Mouse (Mus musculus): ENCODE measurements around the gene Ndst2. TPM values are rescaled to one million over a fixed set of nuclear protein-coding genes. Genes with fewer than 3 reads are reported as not detected.
A peak's percentile ranks its signal among the peaks of the same experiment; 100 is the strongest.

Gene Ndst2
- total RNA-seq (2017) = 11.6 and 13.4 TPM in 2 replicates

DNA sequence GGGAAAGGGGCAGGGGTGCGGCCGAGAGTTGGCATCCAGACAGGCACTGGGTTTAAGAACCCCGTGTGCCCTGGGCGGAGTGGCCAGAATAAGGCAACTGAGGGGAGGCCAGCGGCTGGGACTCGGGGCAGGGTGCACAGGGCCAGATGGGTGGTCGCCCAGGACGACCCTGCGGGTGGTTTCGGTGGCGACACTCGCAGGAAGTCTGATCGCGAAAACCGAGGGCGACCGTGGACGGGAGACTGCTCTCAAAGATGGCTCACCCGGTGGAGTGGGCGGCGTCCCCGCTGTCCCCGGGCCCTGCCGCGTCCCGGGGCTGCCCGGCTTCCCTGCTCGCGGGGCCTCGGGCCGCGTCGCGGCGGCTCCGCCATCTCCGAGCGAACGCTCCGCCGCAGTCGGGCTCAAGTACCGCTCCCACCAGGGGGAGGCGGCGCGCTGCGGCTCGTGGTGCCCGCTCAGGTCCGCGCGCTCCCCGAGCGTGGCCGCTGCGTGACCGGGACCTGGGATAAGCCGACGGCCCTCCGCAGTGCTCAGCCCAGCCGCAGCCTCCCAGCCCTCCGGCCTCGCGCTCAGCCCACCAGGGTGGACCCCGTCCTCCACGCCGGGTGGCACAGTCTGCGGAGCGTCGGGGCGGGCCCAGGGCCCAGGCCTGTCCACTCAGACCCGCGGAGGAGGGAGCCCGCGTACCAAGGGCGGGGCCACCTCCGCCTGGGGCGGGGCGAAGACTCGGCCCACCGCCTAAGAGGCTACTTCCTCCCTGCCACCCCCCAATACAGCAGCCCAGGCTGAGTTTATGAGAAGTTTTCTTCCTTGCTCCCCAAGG, at the start of gene Ndst2:
Gene Ndst2 (minus strand): TSS at position 611 of the 823 bp plus-strand sequence.
- ATAC-seq (replicated peaks; ENCODE audit: low read depth, poor library complexity, severe bottlenecking) = peak; percentile 88

DNA sequence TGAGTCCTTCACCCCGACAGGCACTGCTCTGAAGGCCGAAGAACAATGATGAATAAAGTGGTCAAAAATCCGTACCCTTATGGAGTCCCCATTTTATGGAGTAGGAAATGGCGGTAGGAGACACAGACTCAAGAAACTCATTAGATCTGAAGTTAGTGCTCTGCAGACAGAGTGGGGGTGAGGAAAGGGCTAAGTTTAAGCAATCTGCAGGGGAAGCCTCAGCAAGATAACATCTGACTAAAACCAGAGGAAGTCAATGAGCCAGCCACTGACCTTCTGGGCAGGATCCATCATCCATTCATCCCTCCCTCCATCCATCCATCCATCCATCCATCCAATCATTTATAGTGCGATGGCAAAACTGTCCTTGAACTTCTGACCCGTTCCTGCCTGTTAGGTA, 49.2 kb upstream of the Ndst2 start:
- ATAC-seq (replicated peaks; ENCODE audit: low read depth, poor library complexity, severe bottlenecking) = no peak

DNA sequence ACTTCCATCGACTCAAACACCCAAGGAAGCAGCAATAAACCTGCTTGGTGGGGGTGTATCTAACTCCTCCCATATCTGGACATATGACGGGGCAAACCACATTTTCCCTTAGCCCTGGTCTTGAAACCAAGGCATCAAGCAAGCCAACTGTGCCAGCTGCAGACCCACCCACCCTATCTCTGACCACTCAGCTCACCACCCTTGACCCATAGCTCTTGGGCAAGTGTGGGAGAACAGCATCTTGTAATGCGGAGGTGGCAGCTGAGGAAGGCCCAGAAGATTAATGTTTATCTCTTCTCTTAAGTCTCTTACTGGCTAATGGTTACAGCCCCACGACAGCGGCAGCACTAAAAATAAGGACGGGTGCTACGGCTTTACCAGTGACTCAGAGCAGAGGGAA, 48.5 kb upstream of the Ndst2 start:
- ATAC-seq (replicated peaks; ENCODE audit: low read depth, poor library complexity, severe bottlenecking) = no peak

DNA sequence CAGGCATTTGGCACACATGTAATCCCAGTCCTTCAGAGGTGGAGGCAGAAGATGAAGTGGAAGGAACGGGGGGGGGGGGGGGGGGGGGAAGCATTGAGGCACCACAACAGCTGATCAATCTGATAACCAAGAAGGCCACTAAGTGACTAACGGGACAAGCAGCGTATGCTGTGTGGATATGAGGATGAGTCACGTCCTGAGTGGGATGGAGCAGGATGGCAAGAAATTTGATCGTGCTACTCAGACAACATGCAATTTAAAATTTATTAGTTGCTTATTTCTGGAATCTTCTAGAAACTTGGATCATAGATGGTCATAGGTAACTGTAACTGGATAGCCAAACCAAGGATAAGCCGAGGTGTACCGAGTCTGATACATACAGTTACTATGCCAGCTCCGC, 45.9 kb upstream of the Ndst2 start:
- ATAC-seq (replicated peaks; ENCODE audit: low read depth, poor library complexity, severe bottlenecking) = no peak

DNA sequence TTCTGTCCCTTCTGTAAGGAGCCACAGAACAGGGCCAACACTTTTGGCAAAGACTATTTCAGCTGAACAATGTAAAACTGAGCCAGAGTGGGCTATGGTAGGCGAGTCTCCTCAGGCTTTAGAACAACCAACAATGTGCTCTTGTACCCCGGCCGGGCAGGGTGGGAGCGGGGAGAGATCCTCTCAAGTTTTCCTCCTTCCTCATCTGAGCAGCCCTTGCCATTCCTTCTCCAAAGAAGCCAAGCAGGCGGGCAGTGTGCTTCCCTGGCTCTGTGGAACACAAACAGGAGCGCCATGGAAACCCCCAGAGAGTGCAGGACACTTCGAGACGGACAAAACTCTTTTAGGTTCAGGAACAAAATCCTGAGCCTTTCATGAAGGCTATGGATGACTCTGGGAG, 44.1 kb upstream of the Ndst2 start:
- no peak for ATAC-seq (replicated peaks; ENCODE audit: low read depth, poor library complexity, severe bottlenecking)

DNA sequence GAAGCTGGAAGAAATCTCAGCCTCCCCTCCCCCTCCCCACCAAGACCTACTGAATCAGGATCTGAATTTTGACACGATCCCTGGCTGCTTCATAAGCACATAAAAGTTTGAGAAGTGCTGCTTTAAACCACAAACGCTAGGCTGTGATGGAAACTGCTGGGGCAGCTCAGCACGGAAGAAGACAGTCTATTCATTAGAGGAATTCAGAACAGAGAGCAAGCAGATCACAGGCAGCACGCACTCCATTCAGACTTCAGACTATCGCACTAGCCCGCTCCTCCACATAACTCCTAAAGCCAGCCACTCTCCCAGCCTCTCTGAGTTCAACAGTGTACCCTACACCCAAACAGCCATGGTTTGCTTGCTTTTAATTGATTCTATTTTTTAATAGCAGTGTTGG, 41.3 kb upstream of the Ndst2 start:
- ATAC-seq (replicated peaks; ENCODE audit: low read depth, poor library complexity, severe bottlenecking) = no peak

DNA sequence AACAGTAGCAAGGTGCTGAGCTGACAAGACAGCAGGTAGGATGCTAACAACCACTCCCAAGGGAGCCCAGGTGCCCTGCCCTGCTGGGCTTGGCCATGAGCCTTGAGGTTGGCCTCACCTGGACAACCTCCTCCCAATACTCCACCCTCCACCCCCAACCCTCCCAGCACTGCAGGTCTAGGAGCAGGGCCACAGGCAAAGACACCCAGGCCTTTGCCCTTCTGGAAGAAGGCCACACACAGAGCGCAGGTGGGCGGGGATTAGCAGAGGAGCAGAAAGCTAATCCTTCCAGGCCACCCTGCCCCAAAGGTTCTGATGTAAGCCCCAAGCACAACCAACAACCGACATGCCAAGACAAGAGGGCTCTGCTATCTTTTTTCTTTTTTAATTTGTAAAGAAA, 39.0 kb upstream of the Ndst2 start:
- no peak for ATAC-seq (replicated peaks; ENCODE audit: low read depth, poor library complexity, severe bottlenecking)

DNA sequence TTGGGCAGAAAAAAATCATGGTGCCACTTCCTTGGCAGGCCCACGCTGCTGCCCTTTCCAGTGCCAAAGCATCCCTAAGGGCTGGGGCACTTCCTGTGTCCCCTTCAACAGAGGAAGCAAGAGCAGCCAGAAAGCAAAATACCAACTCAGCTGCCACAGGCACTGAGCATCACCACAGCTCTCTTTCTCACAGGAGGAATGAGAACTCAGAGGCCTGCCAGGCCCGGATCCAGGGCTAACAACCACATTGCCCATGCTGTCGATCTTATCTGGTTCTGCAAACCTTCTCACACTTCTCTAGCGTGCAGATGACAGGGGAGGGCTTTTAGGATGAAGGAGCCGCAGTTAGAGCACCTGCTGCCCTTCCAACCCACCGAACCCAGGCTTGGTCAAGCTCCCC, 38.4 kb upstream of the Ndst2 start:
- peak; percentile 80 for ATAC-seq (replicated peaks; ENCODE audit: low read depth, poor library complexity, severe bottlenecking)

DNA sequence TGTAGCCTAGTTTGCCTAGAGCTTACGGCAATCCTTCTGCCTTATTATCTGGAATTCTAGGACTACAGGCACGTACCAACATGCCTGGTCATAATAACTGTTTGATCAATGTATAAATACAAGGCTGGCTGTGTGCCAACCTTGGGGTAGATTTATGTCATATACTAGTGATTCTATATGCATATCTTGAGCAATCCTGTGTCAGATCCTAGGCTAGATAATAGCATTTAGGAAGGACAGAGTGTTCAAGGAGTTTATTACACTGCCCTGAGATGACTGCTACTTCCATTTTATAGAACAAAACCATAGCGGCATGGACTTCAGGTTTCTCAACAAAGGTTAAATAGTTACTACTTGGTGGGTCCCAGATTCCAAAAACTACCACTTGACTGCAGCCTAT, 37.6 kb upstream of the Ndst2 start:
- no peak for ATAC-seq (replicated peaks; ENCODE audit: low read depth, poor library complexity, severe bottlenecking)

DNA sequence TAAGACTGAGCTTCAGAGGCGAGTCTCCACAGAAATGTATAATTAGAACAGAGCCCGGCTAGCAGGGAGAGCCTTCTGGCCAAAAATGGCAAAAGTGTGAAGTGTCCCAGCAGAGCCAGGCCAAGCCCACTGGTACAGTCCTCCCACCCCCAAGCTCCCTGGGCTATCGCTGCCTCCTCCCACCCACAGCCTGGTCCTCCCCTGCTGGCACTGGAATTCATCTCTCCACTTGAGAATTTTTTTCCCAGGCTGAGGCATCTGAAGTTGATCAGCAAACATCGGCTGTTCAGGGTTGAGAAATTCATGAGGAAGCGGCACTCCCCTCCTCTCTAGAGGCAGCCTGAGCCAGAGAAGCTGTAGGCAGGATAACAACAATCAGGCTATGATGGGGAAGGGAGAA, 34.2 kb upstream of the Ndst2 start:
- no peak for ATAC-seq (replicated peaks; ENCODE audit: low read depth, poor library complexity, severe bottlenecking)

DNA sequence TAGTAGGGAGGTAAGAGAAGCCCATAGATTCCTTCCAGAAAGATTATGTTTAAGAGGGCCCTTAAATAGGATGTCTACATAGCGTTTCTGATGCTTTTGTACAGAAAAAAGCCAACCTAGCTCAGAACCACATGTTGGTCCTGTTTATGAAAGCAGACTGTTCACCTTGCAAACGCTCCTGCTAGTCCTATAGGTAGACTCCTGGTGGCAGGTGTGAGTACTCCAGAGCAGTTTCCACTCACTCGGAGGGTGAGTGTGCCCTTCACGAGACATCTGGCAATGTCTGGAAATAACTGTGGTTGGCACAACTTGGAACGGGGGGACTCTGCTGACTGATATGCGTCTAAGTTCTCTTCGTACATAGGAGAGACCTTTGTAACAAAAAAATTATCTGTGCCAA, 33.6 kb upstream of the Ndst2 start:
- ATAC-seq (replicated peaks; ENCODE audit: low read depth, poor library complexity, severe bottlenecking) = no peak

DNA sequence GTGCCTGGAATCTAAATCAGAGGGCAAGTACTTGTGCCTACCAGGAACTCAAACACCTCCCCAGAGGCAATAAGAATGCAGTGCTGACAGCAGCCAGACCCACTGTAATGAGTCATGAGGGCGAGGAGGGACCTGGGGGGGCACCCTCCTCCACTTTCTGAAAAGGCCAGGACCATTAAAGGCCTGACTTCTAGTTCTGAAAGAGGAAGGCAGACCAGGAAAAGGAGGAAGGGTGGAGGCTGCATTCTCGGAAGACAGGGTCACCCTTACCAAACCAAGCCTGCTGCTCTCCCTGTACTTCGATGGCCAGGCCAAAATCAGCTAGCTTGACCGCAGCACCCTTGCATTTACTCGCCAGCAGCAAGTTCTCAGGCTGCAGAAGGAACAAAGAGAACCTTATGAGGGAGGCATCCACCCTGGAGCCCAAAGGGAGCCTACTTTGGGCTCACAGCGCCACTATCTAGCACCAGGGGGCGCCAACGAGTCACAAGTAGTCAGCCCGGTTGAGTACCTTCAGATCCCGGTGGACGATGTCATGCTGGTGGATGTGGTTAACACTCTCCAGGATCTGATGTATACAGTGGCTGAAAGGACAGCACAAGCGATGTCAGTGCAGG, 31.4 kb upstream of the Ndst2 start:
- ATAC-seq (replicated peaks; ENCODE audit: low read depth, poor library complexity, severe bottlenecking) = peak; percentile 96

DNA sequence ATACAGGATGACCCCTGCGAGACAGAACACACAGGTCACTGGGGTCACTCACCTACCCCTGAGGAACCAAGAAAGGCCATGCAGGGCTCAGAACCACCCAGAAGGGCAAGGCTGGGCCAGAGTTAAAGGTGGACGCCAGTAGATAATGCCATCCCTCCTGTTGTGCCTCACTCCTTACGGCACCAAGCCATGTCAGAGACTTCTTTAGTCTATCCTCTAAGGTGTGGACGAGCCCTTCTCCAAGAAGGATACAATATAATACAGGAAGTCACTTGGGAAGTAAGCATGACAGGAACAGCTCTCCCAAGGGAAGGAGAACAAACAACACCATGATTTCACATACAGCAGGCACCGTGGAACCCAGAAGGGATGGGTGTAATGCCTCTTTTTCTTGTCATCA, 30.6 kb upstream of the Ndst2 start:
- ATAC-seq (replicated peaks; ENCODE audit: low read depth, poor library complexity, severe bottlenecking) = no peak

DNA sequence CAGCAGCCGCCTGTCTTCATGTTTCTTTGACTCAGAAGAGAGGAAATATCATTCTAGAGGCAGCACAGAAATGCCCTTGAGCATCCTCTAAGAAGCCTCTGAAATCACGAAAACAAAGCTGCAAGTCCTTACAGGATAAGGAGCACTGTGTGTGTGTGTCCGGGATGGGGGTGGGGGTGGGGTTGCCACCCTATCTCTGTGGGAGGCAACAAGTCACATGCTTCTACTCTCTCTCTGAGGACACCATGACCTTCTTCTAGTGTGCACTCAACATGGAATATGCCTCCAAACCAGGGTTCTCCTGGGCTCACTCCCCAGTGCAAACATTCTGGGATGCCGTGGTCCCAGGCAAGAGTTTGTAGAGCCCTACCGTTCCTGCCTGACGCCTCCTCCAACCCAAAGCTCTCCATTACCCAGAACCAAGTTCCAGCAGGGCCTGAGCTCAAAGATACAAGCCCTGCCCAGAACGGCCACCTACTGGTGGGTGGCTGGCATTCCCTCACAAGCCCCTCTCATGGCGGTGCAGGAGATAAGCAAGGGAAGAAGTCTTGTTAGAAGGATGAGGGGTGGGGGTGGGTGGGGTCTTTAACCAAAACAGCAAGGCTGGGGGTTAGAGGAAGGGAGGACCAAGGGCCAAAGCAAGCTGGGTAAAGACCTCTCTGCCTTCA, 24.5 kb upstream of the Ndst2 start:
- 0 out of 2 replicates have a peak, but pooled peaks have one; percentile 18 for ATAC-seq (replicated peaks; ENCODE audit: low read depth, poor library complexity, severe bottlenecking)

DNA sequence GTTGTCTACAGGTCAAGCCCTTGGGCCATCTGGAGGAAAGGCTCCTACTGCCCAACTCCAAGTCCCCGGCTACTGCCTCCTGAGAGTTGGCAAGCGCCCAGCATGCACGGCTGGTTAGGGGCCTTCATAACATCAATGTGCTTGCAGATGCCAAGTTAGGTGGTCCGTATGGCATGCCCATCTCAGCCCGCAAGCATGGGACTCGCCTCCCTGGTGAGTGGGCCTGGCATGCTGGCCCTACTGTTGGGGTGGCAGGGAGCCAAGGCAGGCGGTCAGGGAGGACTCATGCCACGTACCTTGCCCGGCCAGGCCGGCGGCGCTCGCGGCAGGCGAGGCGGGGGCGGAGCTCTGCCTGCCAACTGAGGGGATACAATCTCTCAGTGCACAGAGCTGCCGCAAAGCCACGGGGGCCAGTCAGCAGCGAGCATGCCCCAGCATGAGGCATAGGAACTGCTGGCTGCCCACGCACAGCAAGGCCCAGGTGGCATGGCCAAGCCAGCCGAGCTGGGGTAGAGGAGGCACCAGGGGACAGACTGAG, 23.1 kb upstream of the Ndst2 start:
- no peak for ATAC-seq (replicated peaks; ENCODE audit: low read depth, poor library complexity, severe bottlenecking)

DNA sequence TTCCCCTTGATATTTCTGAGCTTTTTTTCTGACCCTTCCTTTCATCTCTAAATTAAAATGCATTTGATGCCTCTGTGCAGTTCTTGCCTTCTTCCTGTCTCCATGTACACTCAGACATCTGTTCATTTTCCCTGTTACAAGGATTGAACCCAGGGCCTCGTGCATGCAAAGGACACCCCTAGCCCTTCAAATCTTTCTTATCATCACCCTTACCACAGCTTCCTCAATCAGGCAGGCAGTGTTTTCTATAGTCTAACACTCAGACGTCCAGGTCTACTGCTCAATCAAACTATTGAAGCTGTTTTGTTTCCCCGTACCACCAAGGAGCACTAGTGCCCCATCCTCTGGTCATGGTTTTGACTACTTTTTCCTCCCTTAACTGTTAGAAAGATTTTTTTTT, 19.4 kb upstream of the Ndst2 start:
- no peak for ATAC-seq (replicated peaks; ENCODE audit: low read depth, poor library complexity, severe bottlenecking)

DNA sequence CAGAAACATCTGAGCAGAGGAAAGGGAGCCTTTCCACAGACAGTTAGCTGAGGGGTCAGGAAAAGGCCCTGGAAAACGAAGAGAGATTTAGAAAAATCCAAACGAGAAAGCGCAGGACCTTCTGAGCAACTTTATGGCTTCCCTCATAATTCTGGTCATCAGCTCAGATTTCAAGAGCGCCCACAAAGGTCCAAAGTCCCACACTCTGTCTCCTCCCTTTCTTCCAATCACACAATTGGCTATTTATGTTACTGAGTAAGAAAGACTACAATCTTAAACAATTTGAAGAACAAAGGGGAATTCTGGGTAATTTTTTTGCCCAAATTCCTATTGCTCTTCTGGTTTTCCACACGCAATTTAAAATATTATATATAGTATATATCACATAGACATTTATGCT, 16.1 kb upstream of the Ndst2 start:
- no peak for ATAC-seq (replicated peaks; ENCODE audit: low read depth, poor library complexity, severe bottlenecking)

DNA sequence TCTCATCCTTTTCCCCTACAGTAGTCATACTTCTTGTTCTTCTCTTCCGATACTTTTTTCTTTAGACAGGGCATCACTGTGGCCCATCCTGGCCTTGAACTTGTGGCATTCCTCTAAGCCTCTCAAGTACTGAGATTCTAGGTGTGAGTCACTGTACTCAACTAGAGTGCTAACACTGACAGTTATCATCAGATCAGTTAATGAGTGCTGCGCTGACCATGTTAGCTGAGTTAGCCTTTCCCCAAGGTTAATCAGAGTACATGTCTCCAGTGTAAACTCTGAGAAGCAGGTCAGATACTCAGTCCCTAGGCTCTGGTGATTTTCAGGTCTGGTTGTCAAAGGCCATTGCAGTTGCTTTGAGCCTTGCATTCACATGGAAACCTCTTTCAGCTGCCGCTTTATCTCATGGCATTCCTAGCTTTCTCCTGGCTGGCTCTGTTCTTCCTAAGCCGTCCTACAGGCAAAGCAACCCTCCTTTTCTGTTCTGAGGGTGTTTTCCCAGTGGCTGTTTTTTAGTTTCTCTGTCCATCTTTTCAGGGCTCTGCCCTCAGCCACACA, 15.2 kb upstream of the Ndst2 start:
- no peak for ATAC-seq (replicated peaks; ENCODE audit: low read depth, poor library complexity, severe bottlenecking)

DNA sequence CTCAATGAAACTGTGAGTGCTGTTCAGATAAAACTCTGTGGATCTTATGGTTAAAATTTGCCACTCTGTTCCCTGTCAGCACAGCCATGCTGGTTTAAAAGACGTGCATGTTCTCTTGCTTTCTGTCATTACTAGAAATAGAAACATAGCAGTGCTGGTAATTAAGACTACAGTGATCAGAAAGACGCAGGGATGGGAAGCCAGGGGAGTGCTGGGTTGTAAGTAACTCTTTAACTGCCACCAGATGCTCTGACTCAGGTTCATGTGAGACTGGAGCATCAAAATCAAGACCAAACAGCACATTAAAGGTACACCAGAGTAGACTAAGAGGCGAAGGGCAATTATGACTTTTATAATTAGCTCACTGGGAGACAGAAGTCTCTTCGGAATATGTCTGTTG, 14.0 kb upstream of the Ndst2 start:
- ATAC-seq (replicated peaks; ENCODE audit: low read depth, poor library complexity, severe bottlenecking) = no peak

DNA sequence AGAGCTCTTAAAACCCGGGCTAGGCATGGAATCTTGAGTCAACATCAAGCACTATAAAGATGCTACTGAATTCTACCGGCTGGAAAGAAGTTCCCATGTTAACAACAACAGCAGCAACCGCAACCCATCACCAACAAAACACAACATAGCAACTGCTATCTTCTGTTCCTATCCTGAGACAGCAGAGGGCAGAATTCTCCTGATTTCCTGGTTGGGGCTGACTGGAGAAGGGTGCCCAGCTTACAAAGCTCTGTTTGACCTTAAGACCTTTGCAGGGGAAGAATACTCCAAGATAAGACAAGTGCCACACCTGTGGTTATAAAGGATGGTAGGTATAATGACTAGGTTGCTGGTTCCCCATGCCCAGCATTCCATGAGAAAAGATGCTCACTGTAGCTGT, 12.6 kb upstream of the Ndst2 start:
- no peak for ATAC-seq (replicated peaks; ENCODE audit: low read depth, poor library complexity, severe bottlenecking)

DNA sequence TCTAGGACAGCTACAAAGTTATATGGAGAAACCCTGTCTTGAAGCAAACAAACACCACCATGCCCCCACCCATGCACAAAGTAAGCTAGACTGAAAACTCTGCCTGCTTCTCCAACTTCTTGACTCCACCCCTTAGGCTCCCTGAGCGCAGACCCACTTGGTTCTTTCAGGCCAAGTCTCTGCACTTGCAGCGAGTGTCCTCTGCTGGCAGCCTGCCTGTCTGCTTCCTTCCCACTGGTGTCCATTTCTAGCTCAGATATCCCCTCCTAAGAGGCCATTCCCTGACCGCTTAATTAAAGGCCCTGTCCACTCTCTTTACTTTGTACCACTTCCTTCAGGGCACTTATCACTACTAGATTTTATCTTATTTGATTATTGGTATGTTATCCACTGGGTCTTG, 9.3 kb upstream of the Ndst2 start:
- no peak for ATAC-seq (replicated peaks; ENCODE audit: low read depth, poor library complexity, severe bottlenecking)
